Mouse (Mus musculus) intestine, postnatal 0 days (tissue): ENCODE results near the gene Foxj1. TPM values are rescaled to one million over a fixed set of nuclear protein-coding genes. Genes with fewer than 3 reads are reported as not detected.
"Not testable (repeated sequence)": the region's sequence is repeated elsewhere in the genome, so short reads cannot be mapped to it uniquely, and the experiment has no call there.

Experiments
- ATAC-seq: fragments of 200-750 bp; cut with Nextera tagmentation; 2 replicates; pipeline ENCODE4 v1.8.0; 2017; ENCODE audit warnings: mild to moderate bottlenecking, moderate TSS enrichment, moderate library complexity
- H3K27ac ChIP-seq: fragments of 300-500 bp; sonication (generic); 2 replicates; pipeline ENCODE4 v1.5.1; 2014; ENCODE audit warnings: mild to moderate bottlenecking, low read depth, low read length, moderate library complexity
- H3K27me3 ChIP-seq: fragments of 300-500 bp; sonication (generic); replicated peaks from 2 replicates; pipeline ENCODE4 v1.6.1; 2014; ENCODE audit warnings: low read length, mixed read lengths; ENCODE audit not compliant: control insufficient read depth, insufficient read depth
- H3K36me3 ChIP-seq: fragments of 300-500 bp; sonication (generic); 2 replicates; pipeline ENCODE4 v1.6.1; 2014; ENCODE audit warnings: mild to moderate bottlenecking, moderate library complexity; ENCODE audit not compliant: control insufficient read depth, insufficient read depth
- H3K4me1 ChIP-seq: fragments of 300-500 bp; sonication (generic); replicated peaks from 2 replicates; pipeline ENCODE4 v1.6.1; 2014; ENCODE audit warnings: antibody characterized with exemption, low read length, mixed read lengths; ENCODE audit not compliant: control insufficient read depth, insufficient read depth
- H3K4me2 ChIP-seq: fragments of 300-500 bp; sonication (generic); replicated peaks from 2 replicates; pipeline ENCODE4 v1.6.1; 2014; ENCODE audit warnings: low read depth, mild to moderate bottlenecking, moderate library complexity
- H3K4me3 ChIP-seq: fragments of 300-500 bp; sonication (generic); 2 replicates; pipeline ENCODE4 v1.5.1; 2014; ENCODE audit warnings: low read depth, low read length
- H3K9ac ChIP-seq: fragments of 300-500 bp; sonication (generic); 2 replicates; pipeline ENCODE4 v1.6.1; 2014; ENCODE audit warnings: mild to moderate bottlenecking, low read depth, low read length
- H3K9me3 ChIP-seq: fragments of 300-500 bp; sonication (generic); 2 replicates; pipeline ENCODE4 v1.6.1; 2016; ENCODE audit warnings: mixed run types; ENCODE audit not compliant: control insufficient read depth
- CTCF ChIP-seq: sonication (generic); IDR thresholded peaks from 2 replicates; pipeline ENCODE4 v1.5.1; 2016; ENCODE audit warnings: low read depth, mild to moderate bottlenecking, control low read depth, antibody characterized with exemption, moderate library complexity
- WGBS: fragments of 180-500 bp; shearing (Covaris S2); extraction: QIAGEN DNeasy Blood & Tissue Kit; methylation state at CpG from one replicate; pipeline ENCODE4 v1.1.7; 2014; 5-methylcytosine and 5-hydroxymethylcytosine counted together
- polyA plus RNA-seq: library from polyadenylated mRNA; unstranded; fragments of >200 nt; fragmentation: Nextera tagmentation; extraction: Ambion mirVana; gene quantifications from 2 replicates; pipeline ENCODE4 v1.2.1, GENCODE M21; 2015

Foxj1 gene
- polyA plus RNA-seq, 1 experiment from 2014 or later = 0.09 TPM

DNA sequence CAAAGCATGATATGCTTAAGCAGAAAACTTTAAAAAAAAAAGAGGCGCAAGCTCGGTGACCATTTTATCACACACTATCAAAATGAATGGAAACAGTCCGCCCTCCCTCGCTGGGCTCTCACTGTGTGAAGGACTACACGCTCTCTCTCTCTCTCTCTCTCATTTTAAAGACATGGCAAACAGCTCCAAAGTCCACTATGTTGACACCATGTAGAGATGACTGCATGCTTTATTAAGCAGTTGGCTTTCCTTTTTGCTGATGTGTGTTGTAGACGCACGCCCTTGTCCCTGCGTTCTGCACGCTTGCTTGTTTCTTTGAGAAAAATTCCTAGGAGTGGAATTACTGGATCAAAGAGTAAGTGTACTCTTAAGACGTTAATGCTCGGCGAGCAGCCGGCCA is 30.2 kb upstream of the Foxj1 start:
- Histone ChIP-seq H3K4me2 (peak overlapping the region; percentile 22; the same call in 1 of the 2 replicates), H3K27me3 (no peaks in the 10 kb centered on the region), H3K9me3 (no peaks in the 10 kb centered on the region), H3K4me3 (no peak overlapping the region), H3K36me3 (no peaks in the 10 kb centered on the region), H3K9ac (no peak overlapping the region), H3K4me1 (0 out of 2 replicates have a peak, but pooled peaks cover 3% of the 10 kb centered on the region), H3K27ac (0 out of 2 replicates have a peak overlapping the region, but pooled peaks have one; percentile 41)
- WGBS = 41% methylated on average over 13 of the region's 13 CpGs
- TF ChIP-seq CTCF = no peak
- peak; percentile 87 for ATAC-seq

DNA sequence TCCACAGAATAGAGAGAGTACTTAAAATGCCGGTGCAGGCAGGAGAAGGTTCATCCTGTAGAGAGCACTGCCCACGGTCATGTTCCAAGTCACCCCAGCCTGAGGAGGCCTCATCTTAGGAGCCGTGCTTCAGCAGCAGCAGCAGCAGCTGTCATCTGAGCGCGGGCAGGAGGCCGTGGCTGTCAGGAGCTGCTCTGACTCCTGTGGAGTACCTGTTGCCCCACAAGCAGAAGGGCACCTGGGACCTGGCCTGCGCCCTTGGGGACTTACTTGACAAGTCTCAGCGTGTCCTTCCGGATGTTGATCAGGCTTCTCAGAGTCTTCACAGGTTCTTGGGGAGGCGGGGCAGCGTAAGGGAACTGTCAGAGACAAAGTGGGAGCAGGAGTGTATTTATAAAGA is 26.8 kb upstream of the Foxj1 start:
- H3K9ac ChIP-seq = no peak overlapping the region
- no peak overlapping the region for H3K27ac ChIP-seq
- H3K4me1 ChIP-seq = no peaks in the 10 kb centered on the region
- H3K4me2 ChIP-seq = no peak overlapping the region
- H3K4me3 ChIP-seq = no peak overlapping the region
- TF ChIP-seq CTCF = no peak
- ATAC-seq = no peak
- no peaks in the 10 kb centered on the region for H3K9me3 ChIP-seq
- WGBS = 75% methylated on average over 11 of the region's 11 CpGs
- H3K27me3 ChIP-seq = no peaks in the 10 kb centered on the region
- peaks cover 6% of the 10 kb centered on the region; the same call in 1 of the 2 replicates for H3K36me3 ChIP-seq

DNA sequence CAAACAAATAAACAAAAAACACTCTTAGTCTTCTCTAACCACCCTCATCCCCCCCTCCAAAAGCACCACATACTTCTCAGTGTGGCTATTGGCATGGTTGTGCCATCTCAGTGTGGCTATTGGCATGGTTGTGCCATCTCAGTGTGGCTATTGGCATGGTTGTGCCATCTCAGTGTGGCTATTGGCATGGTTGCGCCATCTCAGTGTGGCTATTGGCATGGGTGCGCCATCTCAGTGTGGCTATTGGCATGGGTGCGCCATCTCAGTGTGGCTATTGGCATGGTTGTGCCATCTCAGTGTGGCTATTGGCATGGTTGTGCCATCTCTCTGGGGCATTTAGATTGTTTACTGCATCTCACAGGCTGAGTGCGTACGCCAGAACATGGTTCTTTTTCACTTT is 25.7 kb upstream of the Foxj1 start:
- H3K27me3 ChIP-seq, H3K9me3 ChIP-seq, H3K9ac ChIP-seq, H3K4me1 ChIP-seq, H3K4me2 ChIP-seq, H3K36me3 ChIP-seq, H3K27ac ChIP-seq, H3K4me3 ChIP-seq, ATAC-seq: not testable (repeated sequence)
- WGBS = 96% methylated on average over 5 of the region's 5 CpGs

DNA sequence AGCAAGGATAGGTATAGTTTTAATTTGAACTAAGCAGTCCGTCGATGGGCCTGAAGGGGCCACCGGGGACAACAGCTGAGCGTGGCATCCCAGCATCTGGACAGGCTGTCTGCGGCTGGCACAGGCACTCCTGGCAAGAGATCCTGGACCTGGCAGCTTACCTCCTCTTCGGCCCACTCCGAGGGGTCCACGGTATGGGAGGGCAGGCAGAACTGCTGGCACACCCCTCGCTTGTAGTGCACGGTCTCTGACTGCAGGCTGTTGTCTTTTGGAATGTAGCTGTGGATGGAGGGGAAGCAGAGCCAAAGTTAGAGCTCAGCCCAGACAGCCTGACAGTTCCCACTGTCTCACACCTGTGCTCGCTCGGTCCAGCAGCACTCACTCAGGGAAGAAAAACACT is 24.5 kb upstream of the Foxj1 start:
- no peak for TF ChIP-seq CTCF
- H3K4me3 ChIP-seq = no peak overlapping the region
- peaks cover 11% of the 10 kb centered on the region; the same call in 1 of the 2 replicates for H3K36me3 ChIP-seq
- no peak overlapping the region; the same call in 1 of the 2 replicates for H3K27ac ChIP-seq
- WGBS = 78% methylated on average over 12 of the region's 12 CpGs
- H3K4me2 ChIP-seq = no peak overlapping the region
- ATAC-seq = no peak
- H3K9ac ChIP-seq = no peak overlapping the region
- H3K9me3 ChIP-seq = no peaks in the 10 kb centered on the region
- H3K4me1 ChIP-seq = no peaks in the 10 kb centered on the region
- H3K27me3 ChIP-seq = no peaks in the 10 kb centered on the region

DNA sequence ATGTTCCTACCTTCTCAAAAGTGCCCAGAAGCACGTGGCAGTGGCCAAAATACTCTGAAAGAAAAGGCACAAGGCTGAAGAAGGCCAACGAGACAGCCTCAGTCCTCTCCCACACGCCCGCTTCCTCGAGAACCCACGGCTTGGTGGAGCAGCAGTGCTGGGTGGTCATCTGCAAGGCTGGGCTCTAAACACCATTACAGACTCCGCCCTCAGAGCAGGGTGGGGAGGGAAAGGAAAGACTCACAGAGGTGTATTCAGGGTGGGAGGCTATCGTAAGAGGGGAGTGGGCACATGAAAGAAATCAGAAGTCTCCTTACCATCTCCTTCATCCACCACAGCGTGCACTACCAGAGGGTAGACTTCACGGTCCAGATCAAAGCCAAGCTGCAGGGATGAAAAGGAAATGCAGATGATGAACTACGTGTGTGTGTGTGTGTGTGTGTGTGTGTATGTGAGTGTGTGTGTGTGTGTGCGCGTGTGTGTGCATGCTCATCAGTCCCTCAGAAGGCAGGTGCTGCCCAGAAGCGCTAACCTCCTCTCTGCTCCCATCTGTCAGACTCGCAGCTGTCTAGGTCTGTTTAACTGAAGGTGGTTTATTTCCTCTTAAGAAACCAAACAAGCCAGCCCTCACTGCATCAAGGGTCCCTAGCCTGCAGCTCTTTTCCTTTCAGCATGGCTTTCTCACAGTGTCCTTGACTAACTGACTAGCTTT is 23.9 kb upstream of the Foxj1 start:
- H3K4me2 ChIP-seq = no peak overlapping the region
- H3K9me3 ChIP-seq = no peaks in the 10 kb centered on the region
- TF ChIP-seq CTCF = no peak
- no peak for ATAC-seq
- no peak overlapping the region for H3K27ac ChIP-seq
- H3K4me1 ChIP-seq = no peaks in the 10 kb centered on the region
- 60% methylated on average over 15 of the region's 15 CpGs for WGBS
- H3K27me3 ChIP-seq = no peaks in the 10 kb centered on the region
- H3K36me3 ChIP-seq = peaks cover 11% of the 10 kb centered on the region; the same call in 1 of the 2 replicates
- H3K4me3 ChIP-seq = no peak overlapping the region
- H3K9ac ChIP-seq = no peak overlapping the region

DNA sequence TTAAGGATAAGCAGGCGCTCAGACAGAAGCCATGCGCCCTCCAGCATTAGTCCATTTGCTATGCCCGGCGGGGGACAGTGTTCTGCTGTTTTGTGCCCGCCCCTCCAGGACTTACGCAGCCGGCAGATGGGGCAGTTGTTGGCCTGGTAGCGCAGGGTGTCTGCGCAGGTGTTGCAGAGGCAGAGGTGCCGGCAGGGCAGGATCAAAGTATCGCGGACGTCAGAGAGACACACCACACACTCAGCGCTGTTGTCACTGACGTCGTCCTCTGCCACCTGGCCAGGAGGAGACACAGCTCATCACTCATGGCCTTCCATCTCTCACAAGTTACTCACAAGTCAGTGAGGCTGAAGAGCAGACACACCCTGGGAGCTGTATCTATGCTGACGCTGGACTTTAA is 19.3 kb upstream of the Foxj1 start:
- no peak overlapping the region for H3K4me2 ChIP-seq
- TF ChIP-seq CTCF = 0 out of 2 replicates have a peak, but pooled peaks have one; percentile 3
- H3K9ac ChIP-seq = no peak overlapping the region
- no peaks in the 10 kb centered on the region for H3K27me3 ChIP-seq
- H3K4me3 ChIP-seq = no peak overlapping the region
- 63% methylated on average over 17 of the region's 17 CpGs for WGBS
- H3K9me3 ChIP-seq = no peaks in the 10 kb centered on the region
- 0 out of 2 replicates have a peak, but pooled peaks have one; percentile 23 for ATAC-seq
- H3K36me3 ChIP-seq = peaks cover 11% of the 10 kb centered on the region; the same call in 1 of the 2 replicates
- no peak overlapping the region for H3K27ac ChIP-seq
- H3K4me1 ChIP-seq = 0 out of 2 replicates have a peak, but pooled peaks cover 4% of the 10 kb centered on the region
